Mouse (Mus musculus) olfactory bulb, adult 2 months (tissue): Measurements from ENCODE around the gene Hnrnpm.

Experiments
- CTCF ChIP-seq: fragments of 200-500 bp; IDR thresholded peaks from 2 replicates; pipeline ENCODE4 v1.5.1; 2012; ENCODE audit warnings: low read depth, mild to moderate bottlenecking, low read length, moderate library complexity; ENCODE audit not compliant: insufficient read depth
- POLR2A ChIP-seq: fragments of 200-500 bp; IDR thresholded peaks from 2 replicates; pipeline ENCODE4 v1.6.1; 2012; ENCODE audit warnings: mild to moderate bottlenecking, low read depth, low read length, moderate library complexity; ENCODE audit not compliant: insufficient read depth

- TF ChIP-seq CTCF (no peak), POLR2A (no peak)
These were observed 15.5 kb upstream of the Hnrnpm start for GRCm38 (mm10) chr17:33702178-33702577.
